Mouse (Mus musculus) stomach, embryonic 14.5 days (tissue): ENCODE results near the gene Acsl3. TPM values are rescaled to one million over a fixed set of nuclear protein-coding genes. Genes with fewer than 3 reads are reported as not detected.

ENCODE experiments used
- ATAC-seq: fragments of 200-750 bp; cut with Nextera tagmentation; 2 replicates; pipeline ENCODE4 v1.8.0; 2017; ENCODE audit warnings: low read depth, moderate TSS enrichment; ENCODE audit not compliant: insufficient number of reproducible peaks, insufficient read depth, low FRiP score
- H3K27ac ChIP-seq: fragments of 300-500 bp; sonication (generic); 2 replicates; pipeline ENCODE4 v1.5.1; 2014; ENCODE audit warnings: mild to moderate bottlenecking, low read length, moderate library complexity, mixed read lengths
- H3K27me3 ChIP-seq: fragments of 300-500 bp; sonication (generic); 2 replicates; pipeline ENCODE4 v1.6.1; 2014; ENCODE audit warnings: low read length, control low read depth, mixed read lengths; ENCODE audit not compliant: control insufficient read depth, insufficient read depth
- H3K36me3 ChIP-seq: fragments of 300-500 bp; sonication (generic); 2 replicates; pipeline ENCODE4 v1.6.1; 2014; ENCODE audit warnings: mild to moderate bottlenecking, control low read depth, low read length, moderate library complexity, mixed read lengths; ENCODE audit not compliant: control insufficient read depth, insufficient read depth
- H3K4me1 ChIP-seq: fragments of 300-500 bp; sonication (generic); 2 replicates; pipeline ENCODE4 v1.6.1; 2014; ENCODE audit warnings: low read length, control low read depth, mixed read lengths; ENCODE audit not compliant: control insufficient read depth, insufficient read depth
- H3K4me2 ChIP-seq: fragments of 300-500 bp; sonication (generic); replicated peaks from 2 replicates; pipeline ENCODE4 v1.6.1; 2014; ENCODE audit warnings: low read depth, low read length, control low read depth
- H3K4me3 ChIP-seq: fragments of 300-500 bp; sonication (generic); 2 replicates; pipeline ENCODE4 v1.5.1; 2014; ENCODE audit warnings: low read depth, low read length, control low read depth
- H3K9ac ChIP-seq: fragments of 300-500 bp; sonication (generic); replicated peaks from 2 replicates; pipeline ENCODE4 v1.6.1; 2014; ENCODE audit warnings: low read depth, mild to moderate bottlenecking, control low read depth, low read length, moderate library complexity, mixed read lengths
- H3K9me3 ChIP-seq: fragments of 300-500 bp; sonication (generic); 2 replicates; pipeline ENCODE4 v1.6.1; 2016; ENCODE audit warnings: low read depth, low read length, control low read depth; ENCODE audit not compliant: control insufficient read depth
- WGBS: fragments of 180-500 bp; shearing (Covaris S2); extraction: QIAGEN DNeasy Blood & Tissue Kit; methylation state at CpG from one replicate; pipeline ENCODE4 v1.1.7; 2014; 5-methylcytosine and 5-hydroxymethylcytosine counted together
- polyA plus RNA-seq: library from polyadenylated mRNA; unstranded; fragments of >200 nt; fragmentation: Nextera tagmentation; extraction: Ambion mirVana; gene quantifications from 2 replicates; pipeline ENCODE4 v1.2.1, GENCODE M21; 2014

Acsl3 gene
- polyA plus RNA-seq, 1 experiment from 2014 or later = 80.6 TPM

DNA sequence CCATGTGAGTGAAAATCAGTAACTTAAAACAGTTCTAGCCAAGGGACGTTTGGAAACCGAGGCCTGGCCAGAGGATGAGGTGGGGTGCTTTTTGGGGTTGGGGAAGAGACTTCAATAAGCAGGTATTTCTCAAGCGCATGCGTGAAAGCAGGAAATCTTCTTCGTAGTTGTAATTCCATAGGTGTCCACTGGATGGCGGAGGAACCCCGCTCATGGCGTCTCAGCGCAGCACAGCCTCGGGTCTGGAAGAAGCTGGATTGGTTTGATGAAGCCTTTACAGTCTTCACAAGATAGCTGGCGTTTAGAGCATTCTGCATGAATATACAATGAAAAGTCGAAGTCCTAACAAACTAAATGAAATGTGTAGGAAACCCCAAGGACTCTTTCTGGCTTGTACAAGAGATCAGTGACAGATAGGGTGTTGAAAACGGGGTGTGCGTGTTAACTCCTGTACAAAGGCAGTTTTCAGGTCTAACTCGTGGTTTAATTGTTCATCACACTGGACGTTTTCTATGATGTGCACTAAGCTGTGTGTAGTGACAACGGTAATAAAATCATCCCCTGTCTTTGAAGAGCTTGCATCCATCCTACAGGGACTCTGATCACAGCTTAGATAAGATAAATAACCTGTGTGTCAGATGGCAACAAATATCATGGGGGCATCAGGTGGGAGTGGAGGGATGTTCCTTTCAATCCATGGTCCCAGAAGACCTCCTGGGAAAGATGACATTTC lies 67.0 kb downstream of the Acsl3 start:
- no peaks in the 10 kb centered on the region for H3K9me3 ChIP-seq
- H3K4me2 ChIP-seq = no peak overlapping the region
- no peaks in the 10 kb centered on the region for H3K27me3 ChIP-seq
- H3K9ac ChIP-seq = no peak overlapping the region
- H3K4me1 ChIP-seq = no peaks in the 10 kb centered on the region
- no peak overlapping the region for H3K4me3 ChIP-seq
- WGBS = 16% methylated on average over 17 of the region's 17 CpGs
- H3K27ac ChIP-seq = no peak overlapping the region
- no peaks in the 10 kb centered on the region for H3K36me3 ChIP-seq
- ATAC-seq = peak; percentile 83; the same call in 1 of the 2 replicates

DNA sequence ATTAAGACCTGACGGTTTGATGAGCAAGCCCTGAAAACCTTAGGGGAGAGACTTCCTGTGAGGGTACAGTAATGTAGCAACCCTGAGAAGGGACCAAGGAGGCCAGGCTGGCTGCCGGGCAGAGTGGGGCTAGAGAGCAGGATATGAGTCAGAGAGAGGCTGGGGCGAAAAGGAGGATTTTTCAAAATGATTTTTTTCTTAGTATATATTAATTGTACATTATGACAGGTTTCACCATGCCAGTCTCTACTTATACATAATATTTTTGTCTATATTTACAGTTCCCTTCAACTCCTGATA lies 67.5 kb downstream of the Acsl3 start:
- no peak overlapping the region for H3K4me3 ChIP-seq
- no peaks in the 10 kb centered on the region for H3K9me3 ChIP-seq
- H3K4me2 ChIP-seq = no peak overlapping the region
- no peaks in the 10 kb centered on the region for H3K27me3 ChIP-seq
- no peak overlapping the region for H3K27ac ChIP-seq
- no peaks in the 10 kb centered on the region for H3K4me1 ChIP-seq
- no peak overlapping the region for H3K9ac ChIP-seq
- 53% methylated on average over 3 of the region's 3 CpGs for WGBS
- no peak for ATAC-seq
- no peaks in the 10 kb centered on the region for H3K36me3 ChIP-seq

DNA sequence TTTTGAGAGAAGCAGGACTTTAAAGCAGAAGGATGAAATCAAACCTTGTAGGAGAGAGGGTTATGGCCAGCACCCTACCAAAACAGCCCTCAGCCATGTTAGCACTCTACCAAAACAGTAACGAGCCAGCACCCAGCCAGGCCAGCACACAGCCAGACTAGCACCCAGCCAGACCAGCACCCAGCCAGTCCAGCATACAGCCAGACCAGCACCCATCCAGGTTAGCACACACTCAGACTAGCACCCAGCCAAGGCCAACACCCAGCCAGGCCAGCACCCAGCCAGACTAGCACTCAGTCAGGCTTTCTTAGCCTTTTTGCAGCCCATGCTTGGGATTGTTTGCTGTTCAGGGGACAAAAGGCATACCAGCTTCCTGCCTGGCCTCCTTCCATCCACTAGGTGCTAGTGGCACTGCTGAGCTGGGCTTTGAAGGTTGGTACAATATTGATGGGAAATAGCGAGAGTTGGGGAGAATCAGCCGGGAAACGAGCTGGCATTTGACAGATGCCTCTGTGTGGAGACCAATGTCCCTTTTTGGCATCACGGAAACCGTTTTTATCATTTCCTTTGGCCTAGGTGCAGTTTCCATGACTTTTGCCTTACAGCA lies 68.1 kb downstream of the Acsl3 start:
- no peak for ATAC-seq
- Histone ChIP-seq H3K36me3 (no peaks in the 10 kb centered on the region), H3K27ac (no peak overlapping the region), H3K4me1 (no peaks in the 10 kb centered on the region), H3K9me3 (no peaks in the 10 kb centered on the region), H3K27me3 (no peaks in the 10 kb centered on the region), H3K4me2 (no peak overlapping the region), H3K4me3 (no peak overlapping the region), H3K9ac (no peak overlapping the region)
- 43% methylated on average over 6 of the region's 6 CpGs for WGBS

DNA sequence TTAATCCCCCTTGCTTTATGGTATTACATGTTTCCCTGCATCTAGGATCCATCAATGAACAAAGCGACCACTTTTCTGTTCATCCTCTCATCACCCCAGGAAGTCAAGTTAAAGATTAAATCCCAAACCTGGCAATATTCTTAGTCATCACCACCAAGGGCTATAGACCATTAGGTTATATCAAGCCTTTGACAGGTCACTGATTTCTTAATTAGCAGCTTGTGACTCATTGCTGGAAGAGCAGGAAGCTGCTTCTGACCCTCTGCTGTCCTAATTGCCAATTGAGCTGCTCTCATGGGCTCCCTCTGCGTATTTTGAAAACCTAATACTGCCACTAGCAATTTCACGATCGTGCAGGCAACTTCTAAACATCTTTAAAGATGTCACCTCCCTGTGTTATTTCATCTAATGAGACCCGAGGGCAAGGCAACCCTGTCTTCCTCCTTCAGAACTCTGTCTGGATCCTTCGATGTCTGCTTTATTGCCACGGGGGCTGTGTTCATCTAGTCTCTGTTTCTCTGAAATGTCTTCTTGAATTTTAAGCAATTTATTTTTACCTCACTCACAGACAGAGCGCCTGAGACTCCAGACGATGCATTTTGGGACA lies 72.6 kb downstream of the Acsl3 start:
- no peak for ATAC-seq
- H3K9ac ChIP-seq = no peak overlapping the region
- no peak overlapping the region for H3K4me3 ChIP-seq
- no peaks in the 10 kb centered on the region for H3K27me3 ChIP-seq
- no peak overlapping the region for H3K27ac ChIP-seq
- H3K9me3 ChIP-seq = no peaks in the 10 kb centered on the region
- no peak overlapping the region for H3K4me2 ChIP-seq
- H3K36me3 ChIP-seq = no peaks in the 10 kb centered on the region
- WGBS = 79% methylated on average over 9 of the region's 9 CpGs
- H3K4me1 ChIP-seq = no peaks in the 10 kb centered on the region

DNA sequence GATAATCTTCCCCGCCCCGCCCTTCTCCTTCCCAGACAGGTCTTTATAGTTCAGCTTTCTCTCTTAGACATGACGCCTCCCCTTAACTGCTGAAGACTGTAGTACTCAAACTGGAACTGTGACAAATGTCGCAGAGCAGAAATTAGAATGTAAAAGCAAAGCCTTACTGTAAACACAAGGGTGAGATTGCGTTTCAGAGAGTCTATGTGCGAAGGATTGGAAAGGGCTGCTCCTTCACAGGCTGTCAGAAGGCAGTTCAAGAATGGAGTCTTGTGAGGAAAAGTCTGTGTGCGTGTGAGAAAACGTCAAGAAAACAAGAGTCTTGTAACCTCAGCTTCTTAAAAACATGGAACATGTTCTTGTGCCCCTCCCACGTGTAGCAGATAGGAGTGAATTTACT lies 74.7 kb downstream of the Acsl3 start:
- no peak overlapping the region for H3K4me2 ChIP-seq
- no peak overlapping the region for H3K27ac ChIP-seq
- H3K27me3 ChIP-seq = no peaks in the 10 kb centered on the region
- no peaks in the 10 kb centered on the region for H3K36me3 ChIP-seq
- no peak overlapping the region for H3K9ac ChIP-seq
- WGBS = 71% methylated on average over 9 of the region's 9 CpGs
- no peaks in the 10 kb centered on the region for H3K4me1 ChIP-seq
- no peak overlapping the region for H3K4me3 ChIP-seq
- ATAC-seq = no peak
- no peaks in the 10 kb centered on the region for H3K9me3 ChIP-seq

DNA sequence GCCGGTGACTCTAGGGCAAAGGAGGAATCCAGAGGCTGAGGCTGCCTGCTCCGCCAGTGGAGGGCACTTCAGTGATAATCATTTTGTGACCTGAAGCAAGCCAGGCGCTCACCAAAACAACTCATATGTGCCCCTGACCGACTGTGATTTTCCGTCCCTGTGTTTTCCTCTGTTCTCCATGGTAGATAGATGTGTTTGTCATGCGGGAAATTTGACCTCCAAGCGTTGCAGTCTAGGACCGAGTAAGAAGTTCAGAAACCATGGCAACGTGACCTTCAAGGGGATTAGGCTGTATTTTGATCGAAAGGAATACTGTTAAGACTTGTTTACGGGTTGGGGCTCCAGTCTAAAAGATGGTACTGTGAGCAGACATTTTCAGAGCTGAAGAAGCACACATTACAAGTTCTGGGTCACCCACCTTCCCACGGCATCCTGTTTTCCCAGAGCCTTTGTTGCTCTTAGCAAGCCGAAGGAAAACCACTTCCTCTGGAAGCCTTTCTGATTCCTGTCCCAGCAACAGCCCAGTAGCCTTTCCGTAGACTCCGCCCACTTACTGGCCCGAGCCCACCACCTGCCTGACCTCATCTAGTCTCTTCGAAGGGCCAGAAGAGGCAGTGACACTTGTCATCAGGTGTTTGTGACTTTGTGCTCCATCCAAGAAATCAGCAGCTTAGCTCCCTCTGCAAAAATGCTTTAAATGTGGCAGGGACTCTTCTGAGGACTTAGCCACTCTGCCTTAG lies 76.8 kb downstream of the Acsl3 start:
- Histone ChIP-seq H3K36me3 (no peaks in the 10 kb centered on the region), H3K9me3 (no peaks in the 10 kb centered on the region), H3K4me2 (no peak overlapping the region), H3K27me3 (no peaks in the 10 kb centered on the region), H3K9ac (no peak overlapping the region), H3K4me3 (no peak overlapping the region), H3K27ac (no peak overlapping the region), H3K4me1 (no peaks in the 10 kb centered on the region)
- 57% methylated on average over 17 of the region's 17 CpGs for WGBS
- ATAC-seq = no peak

DNA sequence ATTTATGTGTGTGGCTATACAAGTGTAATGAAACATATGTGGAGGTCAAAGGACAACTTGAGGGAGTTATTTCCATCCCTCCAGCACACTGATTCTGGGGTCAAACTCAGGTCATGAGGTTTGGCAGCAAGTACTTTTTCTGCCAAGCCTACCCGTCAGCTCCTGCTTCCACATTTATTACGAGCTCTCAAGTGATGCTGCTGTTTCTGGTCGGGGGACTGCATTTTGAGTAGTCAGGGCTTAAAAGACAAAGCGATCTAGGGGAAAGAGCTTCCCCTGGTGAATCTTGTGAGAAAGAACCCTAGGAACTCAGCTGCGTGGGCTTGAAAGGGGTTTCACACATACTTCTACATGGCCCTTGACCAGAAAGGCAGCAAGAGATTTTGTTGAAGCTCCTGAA lies 80.0 kb downstream of the Acsl3 start:
- no peaks in the 10 kb centered on the region for H3K36me3 ChIP-seq
- H3K4me3 ChIP-seq = no peak overlapping the region
- no peaks in the 10 kb centered on the region for H3K4me1 ChIP-seq
- H3K9me3 ChIP-seq = no peaks in the 10 kb centered on the region
- H3K9ac ChIP-seq = no peak overlapping the region
- H3K4me2 ChIP-seq = no peak overlapping the region
- H3K27ac ChIP-seq = no peak overlapping the region
- ATAC-seq = no peak
- 42% methylated on average over 5 of the region's 5 CpGs for WGBS
- no peaks in the 10 kb centered on the region for H3K27me3 ChIP-seq

DNA sequence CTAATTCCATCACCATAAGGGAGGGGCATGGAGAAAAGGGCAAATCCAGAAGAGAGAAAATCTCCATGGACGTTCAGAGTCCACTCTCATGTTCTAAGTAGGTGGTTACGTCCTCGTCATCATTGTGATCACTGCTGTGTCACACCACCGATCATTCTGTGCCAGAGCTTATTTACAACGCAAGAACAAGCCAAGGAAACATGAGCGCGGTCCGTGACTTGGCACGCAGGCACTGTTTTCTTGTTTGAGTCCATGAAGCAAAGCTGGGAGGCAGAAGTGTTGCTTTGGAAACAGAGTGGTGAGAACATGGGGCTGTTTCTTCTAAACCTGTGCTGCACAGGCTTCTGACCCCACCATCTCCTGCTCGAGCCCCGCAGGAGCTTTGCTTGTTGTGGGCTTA lies 83.1 kb downstream of the Acsl3 start:
- Histone ChIP-seq H3K4me2 (no peak overlapping the region), H3K9me3 (no peaks in the 10 kb centered on the region), H3K27ac (no peak overlapping the region), H3K9ac (no peak overlapping the region), H3K4me1 (peaks cover 6% of the 10 kb centered on the region; the same call in 1 of the 2 replicates), H3K36me3 (no peaks in the 10 kb centered on the region), H3K4me3 (no peak overlapping the region), H3K27me3 (no peaks in the 10 kb centered on the region)
- 94% methylated on average over 11 of the region's 11 CpGs for WGBS
- no peak for ATAC-seq
